Mouse (Mus musculus) hindlimb bud, embryonic 11.5 days (tissue): ENCODE measurements around the gene Slc10a4.
"Not testable (repeated sequence)": the region's sequence is repeated elsewhere in the genome, so short reads cannot be mapped to it uniquely, and the experiment has no call there.

ENCODE experiments used
- DNase-seq: peaks from one replicate; pipeline ENCODE4 v3.0.0-alpha.2; 2012; ENCODE audit warnings: low read depth, low spot score; ENCODE audit errors: extremely low spot score

The Slc10a4 gene

GRCm38 (mm10) chr5:73013611-73014287, 7.1 kb downstream of the Slc10a4 start:
- not testable (repeated sequence) for DNase-seq

GRCm38 (mm10) chr5:73014745-73015144, 8.1 kb downstream of the Slc10a4 start:
- DNase-seq, result no peak

- DNase-seq, result no peak
Observed at GRCm38 (mm10) chr5:73023801-73024200, 17.1 kb downstream of the Slc10a4 start.

GRCm38 (mm10) chr5:73028646-73029045, 22.0 kb downstream of the Slc10a4 start:
- DNase-seq, result no peak

- no peak for DNase-seq
Observed at GRCm38 (mm10) chr5:73032481-73032880, 25.8 kb downstream of the Slc10a4 start.

- no peak for DNase-seq
Observed at GRCm38 (mm10) chr5:73044055-73044454, 37.4 kb downstream of the Slc10a4 start.

- no peak for DNase-seq
Observed at GRCm38 (mm10) chr5:73047651-73048245, 41.1 kb downstream of the Slc10a4 start.

- no peak for DNase-seq
Observed at GRCm38 (mm10) chr5:73053933-73054332, 47.2 kb downstream of the Slc10a4 start.

- no peak for DNase-seq
Observed at GRCm38 (mm10) chr5:73056457-73056856, 49.8 kb downstream of the Slc10a4 start.

GRCm38 (mm10) chr5:73056937-73057336, 50.3 kb downstream of the Slc10a4 start:
- DNase-seq, result no peak

GRCm38 (mm10) chr5:73061506-73062155, 54.9 kb downstream of the Slc10a4 start:
- DNase-seq, result no peak
